Mouse (Mus musculus) kidney, embryonic 16.5 days (tissue): ENCODE results near the gene Pde10a. TPM values are rescaled to one million over a fixed set of nuclear protein-coding genes. Genes with fewer than 3 reads are reported as not detected.

Source experiments
- ATAC-seq: fragments of 200-750 bp; cut with Nextera tagmentation; 2 replicates; pipeline ENCODE4 v1.8.0; 2017; ENCODE audit warnings: moderate TSS enrichment; ENCODE audit not compliant: low FRiP score, low TSS enrichment
- H3K27ac ChIP-seq: fragments of 300-500 bp; sonication (generic); 2 replicates; pipeline ENCODE4 v1.5.1; 2014; ENCODE audit warnings: low read length
- H3K27me3 ChIP-seq: fragments of 300-500 bp; sonication (generic); 2 replicates; pipeline ENCODE4 v1.6.1; 2014; ENCODE audit warnings: low read length, control low read depth, mixed read lengths; ENCODE audit not compliant: insufficient read depth
- H3K36me3 ChIP-seq: fragments of 300-500 bp; sonication (generic); 2 replicates; pipeline ENCODE4 v1.6.1; 2014; ENCODE audit warnings: low read length, control low read depth, mixed read lengths; ENCODE audit not compliant: insufficient read depth
- H3K4me1 ChIP-seq: fragments of 300-500 bp; sonication (generic); 2 replicates; pipeline ENCODE4 v1.6.1; 2014; ENCODE audit warnings: low read length, control low read depth, mixed read lengths; ENCODE audit not compliant: insufficient read depth
- H3K4me2 ChIP-seq: fragments of 300-500 bp; sonication (generic); replicated peaks from 2 replicates; pipeline ENCODE4 v1.6.1; 2014; ENCODE audit warnings: low read depth, low read length
- H3K4me3 ChIP-seq: fragments of 300-500 bp; sonication (generic); 2 replicates; pipeline ENCODE4 v1.5.1; 2014; ENCODE audit warnings: mild to moderate bottlenecking, low read length
- H3K9ac ChIP-seq: fragments of 300-500 bp; sonication (generic); replicated peaks from 2 replicates; pipeline ENCODE4 v1.6.1; 2014; ENCODE audit warnings: low read length
- H3K9me3 ChIP-seq: fragments of 300-500 bp; sonication (generic); 2 replicates; pipeline ENCODE4 v1.6.1; 2016; ENCODE audit warnings: low read length, control low read depth
- WGBS: fragments of 180-500 bp; shearing (Covaris S2); extraction: QIAGEN DNeasy Blood & Tissue Kit; methylation state at CpG from one replicate; pipeline ENCODE4 v1.1.7; 2014; 5-methylcytosine and 5-hydroxymethylcytosine counted together
- polyA plus RNA-seq: library from polyadenylated mRNA; unstranded; fragments of >200 nt; fragmentation: Nextera tagmentation; extraction: Ambion mirVana; gene quantifications from 2 replicates; pipeline ENCODE4 v1.2.1, GENCODE M21; 2015

Gene Pde10a
- polyA plus RNA-seq, 1 experiment from 2014 or later: 1.3 TPM

DNA sequence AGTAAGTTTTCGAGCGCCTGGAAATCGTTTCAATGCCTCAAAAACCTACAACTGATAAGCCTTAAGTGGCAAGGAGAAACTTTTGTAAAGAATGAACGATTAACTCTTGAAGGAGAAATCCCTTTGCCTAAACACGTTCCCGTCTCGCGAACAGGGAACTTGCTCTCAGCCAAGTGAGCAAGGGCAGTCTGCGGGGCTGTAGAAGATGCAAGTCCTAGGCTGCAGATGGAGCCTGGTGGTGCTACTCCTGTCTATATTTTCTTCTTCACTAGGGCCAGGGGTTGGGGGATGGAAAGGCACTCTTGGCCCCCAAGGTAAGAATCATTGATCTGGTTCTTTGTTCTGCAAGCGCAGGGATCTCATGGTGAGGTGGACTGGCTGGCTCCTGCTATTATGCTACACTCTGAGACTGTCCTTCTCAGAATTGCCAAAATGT is 274.1 kb downstream of the Pde10a start:
- Histone ChIP-seq H3K4me2 (no peak overlapping the region), H3K9me3 (no peaks in the 10 kb centered on the region), H3K36me3 (no peaks in the 10 kb centered on the region), H3K4me3 (no peak overlapping the region), H3K4me1 (peaks cover 20% of the 10 kb centered on the region), H3K9ac (no peak overlapping the region), H3K27ac (no peak overlapping the region), H3K27me3 (peaks cover 63% of the 10 kb centered on the region)
- 3% methylated on average over 10 of the region's 10 CpGs for WGBS
- no peak for ATAC-seq

- Histone ChIP-seq H3K4me2 (peak overlapping the region; percentile 97; the same call in 1 of the 2 replicates), H3K27me3 (peaks cover 62% of the 10 kb centered on the region), H3K4me1 (peaks cover 20% of the 10 kb centered on the region), H3K9me3 (no peaks in the 10 kb centered on the region), H3K36me3 (no peaks in the 10 kb centered on the region), H3K9ac (no peak overlapping the region), H3K4me3 (peak overlapping the region; percentile 69), H3K27ac (no peak overlapping the region)
- WGBS: 1% methylated on average over 15 of the region's 15 CpGs
- ATAC-seq: no peak
Measured at GRCm38 (mm10) chr17:8799914-8800420, 274.8 kb downstream of the Pde10a start.

GRCm38 (mm10) chr17:8800478-8801082 is 275.4 kb downstream of the Pde10a start:
- Histone ChIP-seq H3K27ac (peak overlapping the region; percentile 52; the same call in 1 of the 2 replicates), H3K27me3 (peaks cover 60% of the 10 kb centered on the region), H3K9ac (peak overlapping the region; percentile 73), H3K4me2 (peak overlapping the region; percentile 97), H3K4me3 (peak overlapping the region; percentile 69), H3K36me3 (no peaks in the 10 kb centered on the region), H3K4me1 (peaks cover 20% of the 10 kb centered on the region), H3K9me3 (no peaks in the 10 kb centered on the region)
- peak; percentile 68 for ATAC-seq
- WGBS: under 1% methylated on average over 53 of the region's 53 CpGs

- WGBS: under 1% methylated on average over 42 of the region's 72 CpGs
- no peaks in the 10 kb centered on the region for H3K36me3 ChIP-seq
- H3K9ac ChIP-seq: peak overlapping the region; percentile 73
- peak overlapping the region; percentile 52; the same call in 1 of the 2 replicates for H3K27ac ChIP-seq
- peak overlapping the region; percentile 69 for H3K4me3 ChIP-seq
- H3K4me1 ChIP-seq: peaks cover 20% of the 10 kb centered on the region
- ATAC-seq: peak; percentile 89
- peak overlapping the region; percentile 97 for H3K4me2 ChIP-seq
- H3K27me3 ChIP-seq: peaks cover 58% of the 10 kb centered on the region
- H3K9me3 ChIP-seq: no peaks in the 10 kb centered on the region
Measured at GRCm38 (mm10) chr17:8801083-8801854, 276.1 kb downstream of the Pde10a start.

- H3K36me3 ChIP-seq: no peaks in the 10 kb centered on the region
- H3K9ac ChIP-seq: peak overlapping the region; percentile 73
- H3K9me3 ChIP-seq: no peaks in the 10 kb centered on the region
- H3K4me3 ChIP-seq: peak overlapping the region; percentile 69
- H3K4me2 ChIP-seq: peak overlapping the region; percentile 97
- H3K27me3 ChIP-seq: peaks cover 53% of the 10 kb centered on the region
- 0 out of 2 replicates have a peak overlapping the region, but pooled peaks have one; percentile 52 for H3K27ac ChIP-seq
- ATAC-seq: peak; percentile 11; the same call in 1 of the 2 replicates
- H3K4me1 ChIP-seq: peaks cover 20% of the 10 kb centered on the region
- under 1% methylated on average over 31 of the region's 31 CpGs for WGBS
Measured at GRCm38 (mm10) chr17:8801855-8802104, 276.6 kb downstream of the Pde10a start.

DNA sequence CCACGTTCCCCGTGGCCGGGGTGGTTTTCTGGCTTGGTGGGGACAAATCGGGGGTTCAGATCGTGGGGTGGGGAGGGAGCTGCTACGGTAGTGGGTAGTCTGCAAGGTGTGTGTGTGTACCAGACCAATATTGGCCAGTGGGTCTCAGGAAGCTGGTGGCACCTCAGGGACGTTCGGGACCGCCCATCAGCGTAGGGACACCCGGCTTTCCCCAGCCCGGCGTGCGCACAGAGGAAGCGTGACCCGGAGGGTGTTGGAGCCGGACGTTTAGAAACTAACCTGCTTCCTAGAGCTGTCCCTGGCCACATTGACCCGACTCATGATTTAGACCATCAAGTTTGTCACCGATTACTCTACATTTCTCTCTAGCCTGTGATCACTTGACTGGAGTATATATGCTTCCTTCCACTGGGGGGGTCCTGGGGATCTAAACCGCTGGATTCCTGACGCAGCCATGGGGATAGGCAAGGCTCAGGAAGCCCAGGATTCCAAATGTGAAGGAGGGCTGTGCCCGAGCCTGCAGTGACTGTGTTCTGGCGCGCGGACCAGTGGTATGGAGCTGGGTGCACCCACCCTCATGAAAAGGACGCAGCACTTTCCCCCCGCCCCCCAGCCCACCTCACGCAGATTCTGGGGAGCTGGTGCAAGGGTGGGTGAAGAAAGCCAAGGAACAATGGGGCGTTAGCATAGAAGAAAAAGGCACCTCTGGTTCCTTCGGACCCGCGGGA is 277.2 kb downstream of the Pde10a start:
- H3K27me3 ChIP-seq: peaks cover 52% of the 10 kb centered on the region
- H3K9ac ChIP-seq: peak overlapping the region; percentile 73
- no peaks in the 10 kb centered on the region for H3K9me3 ChIP-seq
- 0 out of 2 replicates have a peak, but pooled peaks have one; percentile 25 for ATAC-seq
- under 1% methylated on average over 33 of the region's 33 CpGs for WGBS
- no peak overlapping the region for H3K27ac ChIP-seq
- peak overlapping the region; percentile 69 for H3K4me3 ChIP-seq
- H3K4me1 ChIP-seq: peaks cover 20% of the 10 kb centered on the region
- H3K4me2 ChIP-seq: peak overlapping the region; percentile 97
- H3K36me3 ChIP-seq: no peaks in the 10 kb centered on the region

- H3K27me3 ChIP-seq: peaks cover 46% of the 10 kb centered on the region
- peaks cover 20% of the 10 kb centered on the region for H3K4me1 ChIP-seq
- no peaks in the 10 kb centered on the region for H3K36me3 ChIP-seq
- peak overlapping the region; percentile 97 for H3K4me2 ChIP-seq
- no peaks in the 10 kb centered on the region for H3K9me3 ChIP-seq
- peak overlapping the region; percentile 69 for H3K4me3 ChIP-seq
- no peak overlapping the region for H3K27ac ChIP-seq
- WGBS: 10% methylated on average over 27 of the region's 27 CpGs
- H3K9ac ChIP-seq: peak overlapping the region; percentile 46; the same call in 1 of the 2 replicates
- ATAC-seq: no peak
Measured at GRCm38 (mm10) chr17:8802889-8803799, 278.0 kb downstream of the Pde10a start.

- Histone ChIP-seq H3K4me3 (no peak overlapping the region), H3K9me3 (no peaks in the 10 kb centered on the region), H3K36me3 (no peaks in the 10 kb centered on the region), H3K9ac (no peak overlapping the region), H3K27me3 (peaks cover 28% of the 10 kb centered on the region), H3K4me2 (no peak overlapping the region), H3K27ac (no peak overlapping the region), H3K4me1 (peaks cover 11% of the 10 kb centered on the region)
- 37% methylated on average over 3 of the region's 3 CpGs for WGBS
- ATAC-seq: no peak
Measured at GRCm38 (mm10) chr17:8807345-8807744, 282.2 kb downstream of the Pde10a start.

- H3K27ac ChIP-seq: no peak overlapping the region
- no peak for ATAC-seq
- no peaks in the 10 kb centered on the region for H3K4me1 ChIP-seq
- H3K9me3 ChIP-seq: no peaks in the 10 kb centered on the region
- H3K9ac ChIP-seq: no peak overlapping the region
- no peak overlapping the region for H3K4me3 ChIP-seq
- peaks cover 6% of the 10 kb centered on the region; the same call in 1 of the 2 replicates for H3K27me3 ChIP-seq
- H3K36me3 ChIP-seq: no peaks in the 10 kb centered on the region
- H3K4me2 ChIP-seq: no peak overlapping the region
- 75% methylated on average over 6 of the region's 6 CpGs for WGBS
Measured at GRCm38 (mm10) chr17:8809771-8810170, 284.6 kb downstream of the Pde10a start.
